Mouse (Mus musculus): Measurements from ENCODE around the gene Llph.
"Not testable (repeated sequence)": the region's sequence is repeated elsewhere in the genome, so short reads cannot be mapped to it uniquely, and the experiment has no call there.

Gene Llph

GRCm38 (mm10) chr10:120226871-120227661 lies at the start of gene Llph:
Gene Llph, plus strand, starts transcription at chr10:120227070.
- DNase-seq (ENCODE audit: low spot score in 2 of 2), result peak; percentile 83

GRCm38 (mm10) chr10:120182887-120183286 lies 44.0 kb upstream of the Llph start:
- peak in 1 of 2 experiments; percentile 8 for DNase-seq (ENCODE audit: low spot score in 2 of 2)

- DNase-seq (ENCODE audit: low spot score in 2 of 2), result no peak
Observed at GRCm38 (mm10) chr10:120183342-120183741, 43.5 kb upstream of the Llph start.

GRCm38 (mm10) chr10:120188513-120188912 lies 38.4 kb upstream of the Llph start:
- DNase-seq (ENCODE audit: low spot score in 2 of 2), result no peak

- DNase-seq (ENCODE audit: low spot score in 2 of 2), result no peak
Observed at GRCm38 (mm10) chr10:120189276-120189675, 37.6 kb upstream of the Llph start.

- DNase-seq (ENCODE audit: low spot score in 2 of 2), result no peak
Observed at GRCm38 (mm10) chr10:120189782-120190181, 37.1 kb upstream of the Llph start.

- DNase-seq (ENCODE audit: low spot score in 2 of 2), result no peak
Observed at GRCm38 (mm10) chr10:120191165-120191564, 35.7 kb upstream of the Llph start.

- no peak for DNase-seq (ENCODE audit: low spot score in 2 of 2)
Observed at GRCm38 (mm10) chr10:120192278-120192677, 34.6 kb upstream of the Llph start.

GRCm38 (mm10) chr10:120193255-120193654 lies 33.6 kb upstream of the Llph start:
- DNase-seq (ENCODE audit: low spot score in 2 of 2), result no peak

GRCm38 (mm10) chr10:120197061-120197835 lies 29.6 kb upstream of the Llph start:
- DNase-seq (ENCODE audit: low spot score in 2 of 2), result peak; percentile 6 to 12

GRCm38 (mm10) chr10:120201131-120201921 lies 25.5 kb upstream of the Llph start, which contains the start of gene Tmbim4:
Gene Tmbim4, plus strand, starts transcription at chr10:120201590.
- no peak for DNase-seq (ENCODE audit: low spot score in 2 of 2)

GRCm38 (mm10) chr10:120201961-120202402 lies 24.9 kb upstream of the Llph start, which contains the start of gene Irak3:
Gene Irak3, minus strand, starts transcription at chr10:120202130.
- peak; percentile 66 to 72 for DNase-seq (ENCODE audit: low spot score in 2 of 2)

GRCm38 (mm10) chr10:120202467-120203250 lies 24.2 kb upstream of the Llph start:
- no peak for DNase-seq (ENCODE audit: low spot score in 2 of 2)

- no peak for DNase-seq (ENCODE audit: low spot score in 2 of 2)
Observed at GRCm38 (mm10) chr10:120204591-120205210, 22.2 kb upstream of the Llph start.

GRCm38 (mm10) chr10:120208015-120208414 lies 18.9 kb upstream of the Llph start:
- no peak for DNase-seq (ENCODE audit: low spot score in 2 of 2)

- peak; percentile 91 to 92 for DNase-seq (ENCODE audit: low spot score in 2 of 2)
Observed at GRCm38 (mm10) chr10:120208575-120209538, 18.0 kb upstream of the Llph start.

- DNase-seq (ENCODE audit: low spot score in 2 of 2), result no peak
Observed at GRCm38 (mm10) chr10:120209539-120209925, 17.3 kb upstream of the Llph start.

- DNase-seq (ENCODE audit: low spot score in 2 of 2), result no peak
Observed at GRCm38 (mm10) chr10:120210096-120210495, 16.8 kb upstream of the Llph start.

- not testable (repeated sequence) for DNase-seq (ENCODE audit: low spot score in 2 of 2)
Observed at GRCm38 (mm10) chr10:120217099-120217498, 9.8 kb upstream of the Llph start.

All from frontal cortex, postnatal 36 days (tissue).